Mouse (Mus musculus) liver (tissue): ENCODE results near the gene Stra8.

ENCODE experiments used
- DNase-seq: peaks from one replicate; pipeline ENCODE4 v3.0.0-alpha.2; 2020; ENCODE audit warnings: mixed read lengths

Stra8 gene

DNA sequence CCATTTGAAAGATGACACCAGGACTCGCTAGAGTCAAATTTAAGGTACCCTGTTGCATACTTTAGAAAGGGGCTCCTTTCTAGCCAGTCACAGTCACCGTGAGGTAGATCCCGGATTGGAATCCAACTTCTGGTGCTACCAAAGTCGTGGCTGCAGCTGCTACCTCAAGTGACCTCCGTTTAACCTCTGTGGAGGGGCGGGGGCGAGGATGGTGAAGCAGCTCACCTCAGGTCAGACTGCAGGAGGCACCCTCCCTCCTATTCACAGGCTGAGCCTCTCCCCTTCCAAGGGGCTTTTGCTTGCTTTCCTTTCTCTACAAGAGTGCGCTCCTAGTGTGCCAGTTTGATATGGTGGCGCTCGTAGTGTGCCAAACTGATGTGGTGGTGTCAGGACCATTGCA, at the start of gene Stra8:
Stra8 (plus strand) TSS at position 208 of the 400 bp plus-strand sequence.
- DNase-seq: no peak

GRCm38 (mm10) chr6:34870724-34871123, 49.2 kb upstream of the Stra8 start:
- no peak for DNase-seq

DNA sequence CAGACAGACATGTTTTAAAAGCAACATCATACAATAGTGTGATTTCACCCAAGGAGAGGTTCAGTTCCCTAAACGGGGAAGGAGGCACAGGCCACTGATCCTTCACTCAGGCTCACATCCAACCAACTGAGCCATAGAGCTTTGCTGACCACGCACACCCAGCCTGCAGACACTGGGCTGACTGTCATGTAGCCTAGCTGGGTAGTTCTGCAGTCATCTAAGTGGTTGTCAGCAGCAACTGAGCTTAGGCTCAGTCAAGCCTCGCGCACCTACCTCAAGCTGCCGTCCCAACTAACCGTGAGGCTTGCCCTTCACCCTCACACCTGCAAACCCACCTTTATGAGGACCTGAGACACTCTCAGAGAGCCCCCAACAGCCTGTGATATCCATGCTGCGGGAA, 48.0 kb upstream of the Stra8 start:
- DNase-seq: no peak

DNA sequence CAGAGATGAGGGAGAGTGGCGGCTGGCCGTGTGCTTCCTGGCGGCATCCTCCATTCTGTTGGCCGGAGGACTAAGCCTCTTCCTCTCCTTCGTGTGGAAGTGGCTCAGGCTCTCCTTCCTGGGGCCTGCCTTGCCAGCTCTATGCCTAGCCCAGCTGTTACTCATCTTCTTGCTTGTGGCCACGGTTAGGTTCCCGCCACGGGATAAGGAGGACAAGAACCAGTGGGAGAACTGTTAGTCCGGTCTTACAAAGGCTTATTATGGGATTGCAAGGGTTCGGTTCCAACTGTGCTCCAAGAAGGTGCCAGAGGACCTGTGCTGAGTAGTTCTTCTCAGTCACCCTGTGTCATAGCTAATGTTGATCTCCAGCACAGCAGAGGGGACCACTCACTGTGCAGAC, 47.1 kb upstream of the Stra8 start:
- DNase-seq: no peak

DNA sequence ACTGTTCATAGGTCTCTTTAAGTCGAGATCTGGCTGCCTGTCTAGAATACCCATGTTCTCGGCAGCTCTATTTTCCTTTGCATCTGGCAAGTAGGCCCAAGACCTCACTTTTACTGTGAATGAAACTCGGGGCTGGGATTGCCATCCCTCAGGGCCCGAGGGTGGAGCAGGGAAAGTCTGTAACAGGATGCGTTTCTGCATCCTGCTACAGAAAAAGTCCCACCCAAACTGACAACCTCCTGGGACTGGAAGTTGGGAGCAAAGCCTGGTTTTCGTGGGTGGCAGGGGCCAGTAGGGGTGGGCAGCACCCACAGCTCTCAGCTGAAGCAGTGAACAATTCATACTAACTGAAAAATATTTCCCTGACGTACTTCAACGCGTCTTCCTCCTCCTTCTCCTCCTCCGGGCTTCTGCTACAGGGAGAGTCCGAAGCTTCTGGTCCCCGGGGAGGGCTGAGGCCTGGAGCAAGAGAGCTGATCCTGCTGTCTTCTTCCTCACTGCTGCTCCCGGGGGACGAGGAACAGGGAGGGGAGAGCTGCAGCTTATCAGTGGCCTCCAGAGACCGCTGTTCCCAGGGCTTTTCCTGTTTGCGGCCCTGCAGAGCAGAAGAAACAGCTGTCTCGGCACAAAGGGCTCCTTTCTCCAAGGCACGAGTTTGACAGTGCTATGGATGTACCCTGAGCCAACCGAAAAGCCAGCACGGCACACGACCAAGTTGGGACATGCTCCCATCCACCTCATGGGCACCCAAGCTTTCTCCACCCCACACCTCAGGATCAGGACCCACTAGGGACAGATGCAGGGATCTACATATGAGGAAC, 45.7 kb upstream of the Stra8 start:
- DNase-seq: peak; percentile 88

- DNase-seq: peak; percentile 64
Measured at GRCm38 (mm10) chr6:34875268-34875761, 44.6 kb upstream of the Stra8 start.

DNA sequence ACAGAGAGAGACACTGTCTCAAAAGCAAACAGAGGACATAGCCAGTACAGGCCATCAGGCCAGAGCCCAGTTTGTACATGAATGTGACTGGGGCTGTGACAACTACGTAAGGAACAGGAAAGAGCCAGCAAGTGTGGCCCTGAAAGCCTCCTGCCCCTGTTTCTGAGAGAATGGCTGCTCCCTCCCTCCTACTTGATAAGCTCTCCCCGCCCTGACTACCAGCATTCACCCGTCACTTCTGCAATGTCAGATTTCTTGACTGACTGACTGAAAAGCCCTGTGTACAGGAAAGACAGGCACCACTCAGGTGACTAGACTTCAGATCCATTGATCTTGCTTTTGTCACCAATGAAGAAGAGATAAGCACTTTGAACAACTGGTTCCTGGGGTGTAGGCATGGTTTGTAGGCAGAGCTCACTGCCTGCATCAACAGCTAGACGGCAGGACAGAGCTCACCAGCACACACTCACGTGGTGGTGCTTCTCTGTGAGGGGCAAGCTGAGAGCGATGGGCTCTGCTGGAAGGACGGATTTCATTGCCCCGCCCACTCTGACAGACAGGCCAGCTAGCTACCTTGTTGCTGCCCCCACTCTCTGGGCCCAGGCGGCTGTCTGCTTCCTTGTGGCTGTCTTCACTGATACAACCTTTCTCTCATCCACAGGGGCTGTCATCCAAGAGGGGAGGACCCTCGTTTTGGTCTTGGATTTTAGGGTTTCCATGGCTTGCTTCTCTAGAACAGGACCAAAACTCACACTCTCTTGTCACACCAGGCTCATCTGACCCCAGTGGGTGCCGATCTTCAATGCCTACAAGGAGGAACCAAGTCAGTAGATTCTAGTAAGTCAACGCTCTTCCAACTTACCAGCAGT, 43.8 kb upstream of the Stra8 start:
- peak; percentile 81 for DNase-seq

DNA sequence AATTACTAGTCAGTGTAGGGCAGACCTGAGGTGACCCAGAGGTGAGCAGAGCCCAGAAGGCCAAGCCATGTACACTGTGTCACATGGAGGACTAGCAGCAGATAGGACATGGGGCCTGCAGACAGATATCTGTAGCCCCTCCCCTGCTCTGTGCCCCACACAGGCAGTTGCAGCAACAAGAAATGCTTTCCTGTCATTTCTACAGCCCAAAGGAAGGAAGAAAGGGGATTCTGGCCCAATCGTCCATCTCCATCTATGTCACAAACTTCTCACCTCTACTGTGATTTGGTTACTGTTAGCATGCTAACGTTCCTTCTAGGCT, 43.2 kb upstream of the Stra8 start:
- DNase-seq: peak; percentile 75

GRCm38 (mm10) chr6:34877509-34878321, 42.2 kb upstream of the Stra8 start, which contains the start of gene Cyren:
Cyren (minus strand) TSS chr6:34878060.
- peak; percentile 91 for DNase-seq

DNA sequence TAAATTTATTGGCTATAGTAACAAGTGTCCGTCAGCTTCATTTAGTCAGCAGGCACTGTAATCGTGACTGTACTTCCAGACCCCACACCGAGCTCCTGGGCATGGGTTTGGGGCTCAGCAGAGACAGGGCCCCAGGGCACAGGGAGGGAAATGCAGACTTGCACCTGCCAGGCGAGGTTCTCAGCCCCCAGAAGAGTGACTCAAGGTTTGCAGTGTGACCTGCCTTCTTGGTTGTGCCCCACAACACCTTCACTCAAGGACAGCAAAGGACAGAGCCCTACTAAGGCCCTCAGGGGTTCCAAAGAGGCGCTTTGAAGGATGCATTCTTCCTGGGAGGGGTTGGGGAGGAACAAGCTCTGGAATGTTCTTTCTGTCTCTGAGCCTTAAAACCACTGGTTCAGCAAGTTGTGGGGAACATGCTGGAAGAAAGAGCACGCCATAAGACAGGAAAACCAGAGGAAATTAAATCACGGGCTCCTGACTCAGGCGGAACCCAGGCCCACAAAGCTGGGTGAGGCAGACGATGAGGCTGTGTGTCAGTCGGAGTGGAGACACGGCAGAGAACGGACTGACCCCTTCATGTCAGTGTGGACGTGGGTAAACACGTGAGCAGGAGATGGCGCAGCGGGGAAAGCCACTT, 40.7 kb upstream of the Stra8 start:
- no peak for DNase-seq

DNA sequence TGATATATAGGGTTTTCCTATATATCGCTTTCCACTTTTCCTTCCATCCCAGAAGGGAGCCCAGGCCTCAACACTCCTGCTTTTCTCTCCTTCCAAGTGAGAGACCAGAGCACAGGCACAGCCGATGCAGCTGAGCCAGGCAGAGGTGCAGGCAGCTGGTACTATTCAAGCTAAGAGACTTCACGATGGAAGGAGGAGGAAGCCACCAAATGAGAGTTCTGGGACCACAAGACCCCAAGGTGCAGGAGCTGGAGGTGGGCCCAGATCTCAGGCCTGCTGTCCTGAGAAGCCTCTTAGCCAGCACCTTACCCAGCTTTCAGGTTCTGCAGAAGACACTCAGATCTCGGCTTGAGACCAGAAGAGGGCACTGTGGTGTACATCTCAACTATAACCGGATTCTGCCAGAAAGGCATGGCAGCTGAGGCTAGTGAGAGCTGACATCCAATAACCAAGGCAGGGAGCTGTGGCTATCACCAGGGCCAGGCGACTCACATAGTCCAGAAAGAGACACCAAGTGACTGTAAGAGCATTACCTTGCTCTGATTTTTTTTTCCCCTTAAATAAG, 40.0 kb upstream of the Stra8 start:
- DNase-seq: peak; percentile 43

DNA sequence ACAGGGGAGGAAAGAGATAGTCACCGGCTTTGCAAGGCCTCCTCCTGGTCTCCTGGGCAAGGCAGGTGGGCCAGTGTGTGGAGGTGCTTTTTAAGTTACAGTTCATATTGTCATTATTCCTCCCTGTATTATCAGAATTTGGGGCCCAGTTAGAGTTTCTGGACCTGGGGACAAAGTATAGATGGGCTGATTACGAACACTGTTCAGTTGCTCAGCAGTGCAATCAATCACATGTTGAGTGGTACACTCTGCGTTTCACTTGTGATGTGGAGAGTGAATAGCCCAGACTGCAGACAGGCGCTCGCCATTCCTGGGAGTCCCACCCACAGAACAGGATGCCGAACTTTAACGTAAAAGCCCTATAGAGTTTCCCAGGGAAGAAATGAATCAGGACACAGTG, 35.2 kb upstream of the Stra8 start:
- no peak for DNase-seq

GRCm38 (mm10) chr6:34887131-34887850, 32.7 kb upstream of the Stra8 start:
- DNase-seq: no peak

DNA sequence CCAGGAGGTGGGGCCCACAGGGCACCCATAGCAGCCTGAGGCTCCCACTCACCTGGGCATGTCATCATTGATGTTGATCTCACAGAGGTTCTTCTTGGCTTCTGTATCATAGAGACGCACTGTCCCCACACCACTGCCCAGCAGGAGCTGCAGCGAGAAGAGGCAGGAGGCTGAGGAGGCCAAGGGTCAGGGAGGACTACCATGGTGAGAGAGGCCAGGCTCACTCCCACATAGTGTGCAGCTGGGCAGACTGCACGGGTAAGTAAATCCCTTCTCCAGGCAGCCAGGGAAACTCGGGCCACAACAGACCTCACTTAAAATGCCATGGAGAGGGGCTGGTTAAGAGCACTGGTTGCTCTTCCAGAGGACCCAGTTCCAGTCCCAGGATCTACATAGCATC, 30.8 kb upstream of the Stra8 start:
- DNase-seq: no peak

DNA sequence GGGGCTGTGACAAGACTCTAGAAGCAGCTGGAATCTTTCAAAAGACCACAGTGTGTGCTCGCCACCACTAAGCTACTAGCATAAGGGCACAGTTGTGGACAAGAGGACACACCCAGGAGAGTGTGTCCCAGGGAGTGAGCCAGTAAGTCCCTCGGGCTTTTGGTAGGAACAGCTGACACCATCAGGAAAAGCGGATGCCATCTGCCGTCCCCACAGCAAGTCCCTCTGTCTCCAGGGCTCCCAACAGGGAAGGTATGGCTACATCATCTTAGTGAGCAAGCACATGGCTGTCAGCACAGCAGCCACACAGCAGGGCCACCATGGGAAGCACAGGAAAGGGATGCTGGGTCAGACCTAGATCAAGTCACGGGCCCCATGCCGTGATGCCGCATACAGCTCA, 24.4 kb upstream of the Stra8 start:
- DNase-seq: no peak

GRCm38 (mm10) chr6:34896168-34896780, 23.7 kb upstream of the Stra8 start:
- DNase-seq: no peak

- DNase-seq: no peak
Measured at GRCm38 (mm10) chr6:34899127-34899526, 20.8 kb upstream of the Stra8 start.

DNA sequence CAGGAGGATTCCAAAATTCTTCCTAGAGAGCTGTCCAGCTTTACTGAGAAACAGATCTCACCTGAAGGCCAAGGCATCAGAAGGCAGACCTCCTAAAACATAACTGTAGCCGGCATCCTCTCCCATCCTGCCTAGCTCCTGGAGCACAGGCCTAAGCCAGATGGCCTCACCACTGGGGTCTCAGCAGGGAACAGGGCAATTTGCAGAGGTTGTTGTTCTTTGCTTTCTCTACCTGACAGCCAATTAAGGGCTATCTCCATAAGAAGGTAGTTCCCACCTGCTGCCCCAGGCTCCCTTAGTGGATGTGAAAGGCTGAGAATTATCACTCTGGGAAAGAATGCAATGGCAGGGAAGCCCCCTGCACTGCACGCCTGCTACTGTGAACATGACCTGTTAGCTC, 19.0 kb upstream of the Stra8 start:
- no peak for DNase-seq

DNA sequence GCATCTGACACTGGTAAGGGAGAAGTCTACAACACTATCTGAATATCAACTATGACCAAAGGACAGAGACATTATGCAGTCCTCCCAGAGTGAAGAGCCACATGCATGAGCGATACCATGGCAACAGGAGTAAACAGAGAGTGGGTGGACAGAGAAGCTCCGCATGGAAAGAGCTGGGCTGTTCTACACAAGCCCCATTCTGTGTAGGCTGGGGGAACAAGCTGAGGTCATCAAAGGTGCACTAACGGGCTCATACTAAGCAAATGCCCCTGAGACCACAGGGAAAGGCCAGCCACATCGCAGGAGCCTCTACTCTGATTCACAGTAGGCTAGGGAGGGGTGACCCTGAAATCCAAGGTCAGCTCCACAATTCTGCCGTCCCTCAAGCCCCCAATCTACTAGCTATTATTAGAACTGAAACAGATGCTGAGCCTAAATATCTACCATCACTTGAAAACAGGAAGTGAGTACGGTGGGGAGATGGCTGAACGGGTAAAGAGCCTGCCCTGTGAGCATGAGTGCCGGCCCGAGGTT, 18.0 kb upstream of the Stra8 start:
- DNase-seq: no peak

DNA sequence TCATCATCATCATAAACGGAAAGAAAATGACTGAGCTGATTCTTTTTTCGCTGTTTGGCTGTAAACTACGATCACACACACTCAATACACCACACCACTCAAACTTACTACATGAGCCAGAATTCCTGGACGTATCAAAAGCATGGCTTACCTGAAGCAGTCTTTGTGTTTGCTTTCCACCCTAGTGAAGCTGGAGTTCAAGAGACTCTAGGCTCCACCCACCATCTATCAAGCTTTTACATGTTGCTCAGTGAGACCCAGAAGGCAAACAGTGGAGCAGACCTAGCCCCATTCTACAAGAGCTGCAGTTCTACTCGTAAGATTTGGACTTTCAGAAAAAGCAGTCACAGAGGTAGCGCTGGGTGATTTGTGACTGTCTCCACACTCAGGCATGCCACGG, 17.4 kb upstream of the Stra8 start:
- no peak for DNase-seq

- peak; percentile 58 for DNase-seq
Measured at GRCm38 (mm10) chr6:34903441-34903840, 16.5 kb upstream of the Stra8 start.
